Mouse (Mus musculus) gonadal fat pad, adult 2 months (tissue): ENCODE results near the gene Ric8a. TPM values are rescaled to one million over a fixed set of nuclear protein-coding genes. Genes with fewer than 3 reads are reported as not detected.

Source experiments
- DNase-seq: peaks from one replicate; pipeline ENCODE4 v3.0.0-alpha.2; 2012; ENCODE audit warnings: low read depth
- polyA plus RNA-seq: library from polyadenylated mRNA; depleted of rRNA; stranded (reverse); fragments of >200 nt; gene quantifications from 2 replicates; pipeline ENCODE4 v1.2.3, GENCODE M21; 2012; rRNA removed

Gene Ric8a
- 103 and 117 TPM in 2 replicates for polyA plus RNA-seq

- no peak for DNase-seq
Measured at GRCm38 (mm10) chr7:140856785-140857549, at the start of gene Ric8a. Gene Ric8a, plus strand, starts transcription at chr7:140856957.

DNA sequence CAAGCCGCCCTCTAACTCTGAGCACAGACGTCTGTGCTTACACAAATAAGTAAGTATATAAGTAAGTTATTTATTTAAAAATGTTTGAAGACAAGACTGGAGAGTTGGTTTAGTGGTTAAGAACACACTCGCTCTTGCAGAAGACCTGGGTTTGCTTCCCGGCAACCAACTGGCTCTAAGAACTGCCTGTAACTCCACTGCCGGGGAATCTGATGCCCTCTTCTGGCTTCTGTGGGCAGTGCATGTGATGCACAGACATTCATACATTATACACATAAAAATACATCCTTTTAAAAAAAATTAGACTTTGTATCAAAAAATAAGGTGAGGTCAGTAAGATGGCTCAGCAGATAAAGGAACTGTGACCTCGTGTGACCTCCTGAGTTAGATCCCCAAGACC, 46.3 kb upstream of the Ric8a start:
- DNase-seq = no peak

GRCm38 (mm10) chr7:140811714-140812113, 45.0 kb upstream of the Ric8a start:
- DNase-seq = no peak

- DNase-seq = no peak
Measured at GRCm38 (mm10) chr7:140812850-140813249, 43.9 kb upstream of the Ric8a start.

DNA sequence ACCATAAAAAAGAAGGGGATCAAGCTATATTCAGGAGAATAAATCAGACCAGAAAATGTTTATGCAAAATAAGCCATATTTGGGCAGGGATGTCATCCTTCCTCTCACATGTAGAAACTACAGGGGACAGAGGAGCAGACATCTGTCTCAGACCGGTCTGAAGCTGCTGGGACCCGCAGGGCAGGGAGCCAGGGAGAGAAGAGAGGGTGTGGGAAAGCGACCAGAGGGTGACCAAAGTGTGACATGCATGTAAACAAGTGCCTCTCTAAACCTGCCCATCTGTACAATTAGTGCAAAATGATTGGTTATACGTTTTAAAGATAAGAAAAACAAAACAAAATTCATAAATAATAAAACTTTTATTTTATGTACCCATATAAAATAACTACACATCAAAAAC, 36.6 kb upstream of the Ric8a start:
- DNase-seq = no peak

DNA sequence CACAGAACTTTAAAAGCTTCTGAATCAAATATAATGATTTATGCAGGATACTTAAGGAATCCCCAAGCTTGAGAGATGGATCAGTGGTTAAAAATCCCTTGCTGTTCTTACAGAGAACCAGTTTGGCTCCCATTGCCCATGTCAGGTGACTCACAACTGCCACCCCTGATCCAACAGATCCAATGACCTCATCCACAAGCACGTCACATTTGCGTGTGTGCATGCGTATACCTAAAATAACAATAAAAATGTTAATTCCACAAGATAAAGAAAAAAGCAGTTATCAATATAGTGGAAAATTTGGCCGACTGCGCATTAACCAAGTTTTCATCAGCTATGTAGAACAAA, 35.5 kb upstream of the Ric8a start:
- no peak for DNase-seq

DNA sequence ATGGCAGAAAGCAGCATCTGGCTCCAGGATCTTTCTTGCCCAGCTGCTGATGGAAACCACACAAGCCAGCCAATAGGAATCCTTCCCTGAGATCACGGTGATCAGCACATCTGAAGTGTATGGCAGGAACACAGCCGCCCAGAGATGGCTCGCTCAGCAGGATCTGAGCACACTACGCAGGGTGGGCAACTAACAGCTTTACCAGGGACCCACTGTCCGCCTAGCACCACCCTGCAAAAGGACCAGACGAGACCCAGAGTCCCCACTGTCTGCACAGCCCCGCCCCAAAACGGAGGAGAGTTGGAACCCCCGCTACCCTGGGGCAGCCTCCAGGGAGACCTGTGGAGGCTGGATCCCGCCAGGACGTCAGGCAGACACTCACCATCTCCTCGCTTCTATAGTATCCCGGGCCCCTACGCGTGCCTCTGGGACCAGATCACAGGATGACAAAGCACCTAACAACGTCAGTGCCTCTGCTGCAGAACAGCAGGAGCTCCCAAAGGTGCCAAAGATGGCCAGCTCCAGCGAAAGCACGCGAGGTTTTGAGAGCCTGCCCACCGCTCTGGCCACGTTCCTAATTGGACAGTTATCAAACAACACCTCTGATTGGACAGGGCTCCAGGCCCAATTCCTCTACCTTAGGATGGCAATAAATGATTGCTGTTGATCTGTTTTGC, 35.0 kb upstream of the Ric8a start, which contains the start of gene Zfp941:
Gene Zfp941, minus strand, starts transcription at position 526 of the 677 bp plus-strand sequence.
- DNase-seq = no peak

- no peak for DNase-seq
Measured at GRCm38 (mm10) chr7:140822731-140823130, 34.0 kb upstream of the Ric8a start.

- DNase-seq = no peak
Measured at GRCm38 (mm10) chr7:140828171-140828881, 28.4 kb upstream of the Ric8a start.

- no peak for DNase-seq
Measured at GRCm38 (mm10) chr7:140831447-140831846, 25.3 kb upstream of the Ric8a start.

DNA sequence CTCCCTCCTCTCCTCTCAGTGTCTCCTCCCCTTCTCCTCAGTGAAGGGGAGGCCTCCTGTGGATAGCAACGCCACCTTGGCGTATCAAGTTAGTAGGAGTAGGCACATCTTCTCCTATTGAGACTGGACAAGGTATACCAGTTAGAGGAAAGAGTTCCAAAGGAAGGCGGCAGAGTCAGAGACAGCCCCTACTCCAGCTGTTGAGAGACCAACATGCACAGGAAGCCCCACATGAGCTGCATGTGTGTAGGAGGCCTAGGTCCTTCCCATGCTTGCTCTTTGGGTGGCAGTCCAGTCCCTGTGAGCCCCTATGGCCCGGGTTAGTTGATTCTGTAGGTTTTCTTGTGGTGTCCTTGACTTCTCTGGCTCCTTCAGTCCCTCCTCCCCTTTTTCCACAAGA, 23.4 kb upstream of the Ric8a start:
- no peak for DNase-seq

DNA sequence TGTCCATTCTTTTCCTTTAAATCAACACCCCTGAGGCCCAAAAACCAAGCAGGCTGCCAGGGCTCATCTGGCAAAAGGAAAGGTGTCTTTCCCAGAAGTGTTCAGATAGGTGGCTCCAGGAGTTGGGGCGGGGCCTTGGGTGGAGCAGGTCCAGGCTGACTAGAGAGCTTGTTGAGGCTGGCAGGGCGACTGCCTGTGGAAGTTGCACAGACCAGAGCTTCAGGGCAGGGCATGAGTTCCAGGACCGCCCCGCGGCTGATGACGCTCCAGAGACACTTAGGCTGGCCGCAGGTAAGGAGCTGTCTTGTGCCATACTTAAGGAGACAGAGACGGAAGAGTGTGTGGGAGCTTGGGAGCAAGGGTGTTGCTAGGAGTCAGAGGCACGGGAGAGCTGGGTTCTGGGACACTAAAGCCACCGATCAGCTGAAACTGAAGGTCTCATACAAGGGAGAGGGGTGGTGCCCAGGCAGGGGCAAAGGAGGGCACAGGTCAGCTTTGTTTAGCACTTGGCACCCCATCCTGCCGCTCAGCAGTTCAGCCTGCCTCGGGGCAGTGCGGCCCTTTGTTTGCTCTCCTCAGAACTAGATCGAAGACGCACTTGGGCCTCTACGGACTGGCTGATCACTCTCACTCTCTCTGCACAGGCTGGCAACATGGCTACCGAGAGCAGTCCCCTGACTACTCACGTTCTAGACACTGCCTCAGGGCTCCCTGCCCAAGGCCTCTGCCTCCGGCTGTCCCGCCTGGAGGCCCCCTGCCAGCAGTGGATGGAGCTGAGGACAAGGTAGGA, 21.6 kb upstream of the Ric8a start, which contains the start of gene Urah:
Gene Urah, plus strand, starts transcription at position 51 of the 790 bp plus-strand sequence.
- peak; percentile 87 for DNase-seq

GRCm38 (mm10) chr7:140835758-140836087, 21.0 kb upstream of the Ric8a start:
- DNase-seq = no peak

GRCm38 (mm10) chr7:140836243-140837115, 20.3 kb upstream of the Ric8a start:
- no peak for DNase-seq

DNA sequence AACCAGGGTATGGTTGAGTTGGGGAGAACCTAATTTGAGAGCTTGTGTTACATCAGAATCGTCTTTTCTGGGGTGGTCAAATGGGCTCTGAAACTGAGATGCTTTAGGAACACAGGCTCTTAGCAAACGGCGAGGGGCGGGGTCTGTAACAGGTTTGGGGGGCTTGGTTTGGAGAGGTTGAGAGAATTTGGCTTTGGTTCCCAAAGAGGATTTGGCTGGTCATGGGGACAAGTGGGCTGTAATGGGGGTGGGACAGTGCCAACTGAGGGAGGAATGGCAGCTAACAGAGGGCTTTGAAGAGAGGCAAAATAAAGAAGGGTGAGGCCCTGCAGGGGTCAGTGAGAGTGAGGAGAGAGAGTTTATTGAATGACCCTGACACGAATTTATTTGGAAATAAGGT, 17.2 kb upstream of the Ric8a start:
- no peak for DNase-seq

GRCm38 (mm10) chr7:140840750-140841735, 15.7 kb upstream of the Ric8a start:
- peak; percentile 89 for DNase-seq

DNA sequence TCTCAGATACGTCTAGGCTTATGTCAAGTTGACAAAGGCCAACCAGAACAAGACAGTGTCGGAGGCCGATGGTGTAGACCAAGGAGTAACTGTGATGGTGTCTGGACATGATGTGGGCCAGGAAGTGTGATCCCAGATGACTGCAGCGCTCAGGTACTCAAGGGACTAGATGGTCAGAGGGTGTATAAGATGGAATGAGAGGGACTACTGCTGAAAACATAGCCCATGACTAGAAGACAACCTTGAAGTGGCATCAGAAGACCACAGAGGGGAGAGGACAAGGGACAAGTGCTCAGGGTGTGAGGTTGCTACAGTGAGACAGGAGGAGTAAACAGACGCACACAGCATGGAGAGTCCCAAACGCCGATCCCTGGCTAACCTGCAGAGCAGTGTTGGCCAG, 13.0 kb upstream of the Ric8a start:
- DNase-seq = no peak

GRCm38 (mm10) chr7:140844905-140845665, 11.7 kb upstream of the Ric8a start, which contains the start of gene Scgb1c1:
Gene Scgb1c1, plus strand, starts transcription at chr7:140845547.
- DNase-seq = no peak

DNA sequence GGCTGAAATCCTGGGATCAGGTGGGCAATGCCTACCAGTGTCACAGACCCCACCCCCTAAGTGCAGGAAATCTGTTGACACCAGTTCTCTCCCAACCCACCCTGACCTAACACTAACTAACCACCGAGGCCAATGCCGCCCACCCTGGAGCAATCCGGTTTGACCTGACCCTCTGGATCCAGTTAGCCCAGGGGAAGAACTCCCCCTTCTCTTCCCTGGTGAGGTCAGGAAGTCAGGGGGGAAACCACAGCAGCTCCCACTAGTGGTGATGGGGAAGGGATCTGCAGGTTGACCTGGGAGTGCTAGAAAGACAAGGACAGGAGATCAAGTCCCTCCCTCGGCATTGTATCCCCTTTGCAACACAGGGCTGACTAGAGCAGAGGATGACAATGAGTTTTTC, 11.1 kb upstream of the Ric8a start:
- no peak for DNase-seq
